Mouse (Mus musculus) limb, embryonic 14.5 days (tissue): ENCODE data around the gene Tmco4. TPM values are rescaled to one million over a fixed set of nuclear protein-coding genes. Genes with fewer than 3 reads are reported as not detected.

Experiments used
- ATAC-seq: fragments of 200-750 bp; cut with Nextera tagmentation; 2 replicates; pipeline ENCODE4 v1.8.0; 2017; ENCODE audit warnings: low read depth, moderate number of reproducible peaks, moderate TSS enrichment; ENCODE audit not compliant: low FRiP score
- DNase-seq: peaks from one replicate; pipeline ENCODE4 v3.0.0-alpha.2; 2015; ENCODE audit warnings: low spot score
- H3K27ac ChIP-seq: fragments of 300-500 bp; sonication (generic); replicated peaks from 2 replicates; pipeline ENCODE4 v1.5.1; 2014; ENCODE audit warnings: low read depth, mild to moderate bottlenecking, low read length, moderate library complexity, mixed read lengths
- H3K27me3 ChIP-seq: fragments of 300-500 bp; sonication (generic); 2 replicates; pipeline ENCODE4 v1.6.1; 2014; ENCODE audit warnings: low read length, mixed read lengths; ENCODE audit not compliant: control insufficient read depth, insufficient read depth
- H3K36me3 ChIP-seq: fragments of 300-500 bp; sonication (generic); 2 replicates; pipeline ENCODE4 v1.6.1; 2014; ENCODE audit warnings: mild to moderate bottlenecking, low read length, moderate library complexity, mixed read lengths; ENCODE audit not compliant: control insufficient read depth, insufficient read depth
- H3K4me1 ChIP-seq: fragments of 300-500 bp; sonication (generic); 2 replicates; pipeline ENCODE4 v1.6.1; 2014; ENCODE audit warnings: antibody characterized with exemption, low read length, mixed read lengths; ENCODE audit not compliant: control insufficient read depth, insufficient read depth
- H3K4me2 ChIP-seq: fragments of 300-500 bp; sonication (generic); replicated peaks from 2 replicates; pipeline ENCODE4 v1.6.1; 2014; ENCODE audit warnings: low read depth, mild to moderate bottlenecking, low read length, moderate library complexity; ENCODE audit not compliant: severe bottlenecking
- H3K4me3 ChIP-seq: fragments of 300-500 bp; sonication (generic); replicated peaks from 2 replicates; pipeline ENCODE4 v1.5.1; 2014; ENCODE audit warnings: low read length
- H3K9ac ChIP-seq: fragments of 300-500 bp; sonication (generic); 2 replicates; pipeline ENCODE4 v1.6.1; 2014; ENCODE audit warnings: mild to moderate bottlenecking, low read depth, low read length, moderate library complexity; ENCODE audit not compliant: severe bottlenecking
- H3K9me3 ChIP-seq: fragments of 300-500 bp; sonication (generic); 2 replicates; pipeline ENCODE4 v1.6.1; 2016; ENCODE audit warnings: low read length; ENCODE audit not compliant: control insufficient read depth
- POLR2A ChIP-seq: fragments of 200-500 bp; IDR thresholded peaks from 2 replicates; pipeline ENCODE4 v1.8.0; 2012; ENCODE audit warnings: inconsistent platforms, mild to moderate bottlenecking, moderate library complexity, borderline replicate concordance; ENCODE audit not compliant: insufficient read depth, insufficient read length; ENCODE audit errors: extremely low read depth
- WGBS: fragments of 180-500 bp; shearing (Covaris S2); extraction: QIAGEN DNeasy Blood & Tissue Kit; methylation state at CpG from one replicate; pipeline ENCODE4 v1.1.7; 2014; 5-methylcytosine and 5-hydroxymethylcytosine counted together
- polyA plus RNA-seq, 2 experiments: library from polyadenylated mRNA; depleted of rRNA in 1 of 2; stranded (reverse) in 1 of 2; unstranded in 1 of 2; fragments of >200 nt; fragmentation: Nextera tagmentation in 1 of 2; extraction: Ambion mirVana in 1 of 2; gene quantifications; 2 replicates each; pipeline versions ENCODE4 v1.2.1 to v1.2.3; 2012 to 2014

Tmco4 gene
- polyA plus RNA-seq, 2 experiments: 4.2 to 4.7 TPM

GRCm38 (mm10) chr4:139001026-139001425 is 28.3 kb downstream of the Tmco4 start:
- no peak overlapping the region for H3K27ac ChIP-seq
- no peak for DNase-seq
- no peak overlapping the region for H3K9ac ChIP-seq
- WGBS: 44% methylated on average over 2 of the region's 2 CpGs
- ATAC-seq: no peak
- no peak overlapping the region for H3K4me3 ChIP-seq
- no peaks in the 10 kb centered on the region for H3K36me3 ChIP-seq
- H3K9me3 ChIP-seq: no peaks in the 10 kb centered on the region
- TF ChIP-seq POLR2A: no peak
- no peak overlapping the region for H3K4me2 ChIP-seq
- no peaks in the 10 kb centered on the region for H3K4me1 ChIP-seq
- H3K27me3 ChIP-seq: no peaks in the 10 kb centered on the region

DNA sequence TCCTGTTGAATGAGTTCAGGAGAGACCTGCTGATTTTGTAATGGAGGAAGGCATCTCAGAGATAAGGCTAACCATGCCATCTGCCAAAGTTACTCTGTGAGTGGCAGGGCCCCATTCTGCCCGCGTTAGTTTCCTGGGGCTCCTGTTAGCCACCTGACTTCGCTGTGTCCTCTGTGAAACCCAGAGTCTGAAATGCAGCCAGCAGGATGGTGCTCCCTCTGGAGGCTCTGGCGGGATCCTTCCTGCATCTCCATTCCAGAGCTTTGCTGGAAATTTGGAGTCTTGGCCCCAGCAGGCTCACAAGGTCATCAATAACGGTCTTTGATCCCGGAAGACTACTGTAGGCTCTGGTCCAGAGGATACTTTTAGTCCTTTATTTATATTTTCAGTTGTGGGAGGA is 28.7 kb downstream of the Tmco4 start:
- Histone ChIP-seq H3K27ac (no peak overlapping the region), H3K9ac (no peak overlapping the region), H3K9me3 (no peaks in the 10 kb centered on the region), H3K27me3 (no peaks in the 10 kb centered on the region), H3K4me2 (no peak overlapping the region), H3K36me3 (no peaks in the 10 kb centered on the region), H3K4me1 (no peaks in the 10 kb centered on the region), H3K4me3 (no peak overlapping the region)
- TF ChIP-seq POLR2A: no peak
- ATAC-seq (no peak), DNase-seq (no peak)
- WGBS: 29% methylated on average over 6 of the region's 6 CpGs

DNA sequence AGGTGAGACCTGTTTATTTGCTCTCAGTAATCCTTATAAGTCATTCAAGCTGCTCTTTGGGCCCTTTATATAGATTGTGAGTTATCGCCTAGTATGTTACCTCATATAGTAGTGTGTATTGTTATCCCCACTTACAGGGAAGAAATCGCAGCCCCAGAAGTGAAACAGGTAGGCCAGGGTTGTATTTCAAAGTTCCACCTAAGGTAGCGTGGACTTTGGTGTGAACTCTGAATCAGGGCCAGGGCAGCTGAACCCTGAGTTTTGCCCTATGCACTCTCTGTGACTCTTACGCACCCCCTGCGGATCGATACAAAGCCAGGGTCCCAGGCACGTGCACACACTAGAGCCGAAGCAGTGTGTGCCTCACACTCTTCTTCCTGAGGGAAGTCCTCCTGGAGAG is 31.4 kb downstream of the Tmco4 start:
- Histone ChIP-seq H3K4me1 (no peaks in the 10 kb centered on the region), H3K4me2 (no peak overlapping the region), H3K27ac (no peak overlapping the region), H3K9me3 (no peaks in the 10 kb centered on the region), H3K4me3 (no peak overlapping the region), H3K36me3 (no peaks in the 10 kb centered on the region), H3K9ac (no peak overlapping the region), H3K27me3 (no peaks in the 10 kb centered on the region)
- 82% methylated on average over 8 of the region's 8 CpGs for WGBS
- TF ChIP-seq POLR2A: no peak
- no peak for ATAC-seq
- no peak for DNase-seq

DNA sequence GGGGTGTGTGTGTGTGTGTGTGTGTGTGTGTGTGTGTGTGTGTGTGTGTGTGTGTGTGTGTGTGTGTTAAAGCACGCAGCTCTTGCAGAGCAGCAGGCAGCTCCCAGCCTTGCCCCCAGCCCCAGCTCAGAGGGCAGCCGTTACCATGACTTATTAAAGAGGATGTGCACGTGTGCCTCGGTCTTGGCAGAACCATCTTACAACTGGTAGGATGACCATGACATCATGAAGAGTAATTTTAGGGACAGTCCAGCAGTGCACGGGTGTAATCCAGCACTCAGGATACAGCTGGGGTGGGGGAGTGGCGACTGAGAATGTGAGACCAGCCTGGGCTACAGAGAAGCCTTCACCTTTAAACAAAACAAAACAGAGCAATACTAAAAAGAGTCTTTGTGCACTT is 32.5 kb downstream of the Tmco4 start:
- Histone ChIP-seq H3K4me2 (no peak overlapping the region), H3K4me1 (no peaks in the 10 kb centered on the region), H3K36me3 (no peaks in the 10 kb centered on the region), H3K27ac (no peak overlapping the region), H3K9ac (no peak overlapping the region), H3K27me3 (no peaks in the 10 kb centered on the region), H3K4me3 (no peak overlapping the region), H3K9me3 (no peaks in the 10 kb centered on the region)
- TF ChIP-seq POLR2A: no peak
- no peak for ATAC-seq
- 51% methylated on average over 5 of the region's 6 CpGs for WGBS
- DNase-seq: no peak

- Histone ChIP-seq H3K4me1 (no peaks in the 10 kb centered on the region), H3K4me3 (no peak overlapping the region), H3K9me3 (no peaks in the 10 kb centered on the region), H3K27me3 (no peaks in the 10 kb centered on the region), H3K4me2 (no peak overlapping the region), H3K9ac (no peak overlapping the region), H3K36me3 (no peaks in the 10 kb centered on the region), H3K27ac (no peak overlapping the region)
- whole genome bisulfite sequencing: 87% methylated on average over 3 of the region's 3 CpGs
- no peak for TF ChIP-seq POLR2A
- DNase-seq: no peak
- ATAC-seq: no peak
Measured at GRCm38 (mm10) chr4:139007353-139007752, 34.7 kb downstream of the Tmco4 start.

GRCm38 (mm10) chr4:139007981-139008536 is 35.4 kb downstream of the Tmco4 start:
- 27% methylated on average over 6 of the region's 6 CpGs for WGBS
- Histone ChIP-seq H3K4me1 (no peaks in the 10 kb centered on the region), H3K36me3 (no peaks in the 10 kb centered on the region), H3K9ac (no peak overlapping the region), H3K9me3 (no peaks in the 10 kb centered on the region), H3K27ac (no peak overlapping the region), H3K4me3 (no peak overlapping the region), H3K27me3 (no peaks in the 10 kb centered on the region), H3K4me2 (no peak overlapping the region)
- DNase-seq (no peak), ATAC-seq (no peak)
- TF ChIP-seq POLR2A: no peak
